Mouse (Mus musculus) Muller cell, postnatal 12 days (primary cell): ENCODE data around the gene Aprt.

ENCODE experiments used
- DNase-seq: peaks from one replicate; pipeline ENCODE4 v3.0.0-alpha.2; 2015; ENCODE audit errors: inconsistent ontology term

Gene Aprt

GRCm38 (mm10) chr8:122576648-122577022 lies at the start of gene Aprt:
TSS of gene Aprt (minus strand) at chr8:122576909.
- DNase-seq = peak; percentile 96

GRCm38 (mm10) chr8:122625811-122626210 lies 49.1 kb upstream of the Aprt start:
- no peak for DNase-seq

GRCm38 (mm10) chr8:122624653-122625052 lies 47.9 kb upstream of the Aprt start:
- no peak for DNase-seq

- DNase-seq = no peak
These were observed 47.3 kb upstream of the Aprt start for GRCm38 (mm10) chr8:122623844-122624642.

GRCm38 (mm10) chr8:122622727-122623126 lies 46.0 kb upstream of the Aprt start, which contains the start of gene Pabpn1l:
TSS of gene Pabpn1l (minus strand) at chr8:122622739.
- no peak for DNase-seq

- DNase-seq = no peak
These were observed 43.7 kb upstream of the Aprt start for GRCm38 (mm10) chr8:122620446-122620845.

- DNase-seq = no peak
These were observed 42.1 kb upstream of the Aprt start for GRCm38 (mm10) chr8:122618660-122619378.

GRCm38 (mm10) chr8:122617947-122618546 lies 41.3 kb upstream of the Aprt start:
- peak; percentile 59 for DNase-seq

- DNase-seq = no peak
These were observed 39.6 kb upstream of the Aprt start for GRCm38 (mm10) chr8:122616181-122616905.

GRCm38 (mm10) chr8:122611295-122612133 lies 34.8 kb upstream of the Aprt start, which contains the start of the genes Galns and Trappc2l:
TSS of gene Galns (minus strand) at chr8:122611463.
TSS of gene Trappc2l (plus strand) at chr8:122611640.
- peak; percentile 99 for DNase-seq

- no peak for DNase-seq
These were observed 34.0 kb upstream of the Aprt start for GRCm38 (mm10) chr8:122610612-122611277.

- DNase-seq = no peak
These were observed 33.5 kb upstream of the Aprt start for GRCm38 (mm10) chr8:122610209-122610608.

GRCm38 (mm10) chr8:122606810-122607209 lies 30.1 kb upstream of the Aprt start:
- DNase-seq = no peak

- DNase-seq = no peak
These were observed 28.7 kb upstream of the Aprt start for GRCm38 (mm10) chr8:122605367-122605766.

GRCm38 (mm10) chr8:122604640-122605039 lies 27.9 kb upstream of the Aprt start:
- DNase-seq = no peak

GRCm38 (mm10) chr8:122600666-122601065 lies 24.0 kb upstream of the Aprt start:
- no peak for DNase-seq

- DNase-seq = no peak
These were observed 19.3 kb upstream of the Aprt start for GRCm38 (mm10) chr8:122596031-122596430.

- no peak for DNase-seq
These were observed 17.2 kb upstream of the Aprt start for GRCm38 (mm10) chr8:122593783-122594507.

- DNase-seq = no peak
These were observed 16.5 kb upstream of the Aprt start for GRCm38 (mm10) chr8:122593240-122593639.

- no peak for DNase-seq
These were observed 10.0 kb upstream of the Aprt start for GRCm38 (mm10) chr8:122586749-122587148.
